In genomic region chr7:120917592-120918461, GRCm38 (mm10) we compare ENCODE assay signal across 8 mouse cellular contexts. TPM values are rescaled to one million over a fixed set of nuclear protein-coding genes. Genes with fewer than 3 reads are reported as not detected.
DNase-seq lines count a peak whose midpoint lies in the region; ATAC-seq and TF ChIP-seq lines count a peak whose summit lies in the region.

TSS of gene Polr3e (plus strand) at chr7:120917744.

- no peak for TF ChIP-seq EP300 in CH12.LX (IDR thresholded peaks at IDR 0.05; ENCODE audit: low read length)
- peak; percentile 69; the same call in 1 of the 2 replicates for TF ChIP-seq EP300 in heart, postnatal 0 days (IDR thresholded peaks at IDR 0.05; ENCODE audit: low read depth)

- dilution Hi-C loops in CH12.LX (cut with MboI; ENCODE audit: extremely low pct_ligation_motif_present, extremely low pct_unique_long_range_greater_than_20kb, low sequenced_read_pairs), result no loop called here

- H3K79me2 ChIP-seq in CH12.LX (replicated peaks; ENCODE audit: control insufficient read depth, extremely low read depth, insufficient read depth, poor library complexity, severe bottlenecking), result peaks cover 27% of the 10 kb centered on the region

- peak within 1 kb of the TSS; percentile 71 to 90 (median 88) for H3K4me3 ChIP-seq in CH12.LX (replicated peaks in 1 of 3; ENCODE audit: low read depth in 2 of 3, low read length in 2 of 3, poor library complexity in 1 of 3)
- peak within 1 kb of the TSS; percentile 98 for H3K4me3 ChIP-seq in forebrain, embryonic 12.5 days (replicated peaks)
- H3K4me3 ChIP-seq in heart, postnatal 0 days (ENCODE audit: low read depth, low read length), result peak within 1 kb of the TSS; percentile 94
- peak within 1 kb of the TSS; percentile 95 for H3K4me3 ChIP-seq in liver, embryonic 16.5 days (ENCODE audit: low read depth, low read length)
- peak within 1 kb of the TSS; percentile 96 for H3K4me3 ChIP-seq in neural tube, embryonic 13.5 days
- peak within 1 kb of the TSS; percentile 98 for H3K4me3 ChIP-seq in testis, adult 2 months (ENCODE audit: control insufficient read depth, low read depth, low read length)

- H3K27me3 ChIP-seq in CH12.LX (replicated peaks), result no peaks in the 10 kb centered on the region
- no peaks in the 10 kb centered on the region for H3K27me3 ChIP-seq in forebrain, embryonic 12.5 days
- H3K27me3 ChIP-seq in heart, postnatal 0 days (ENCODE audit: control insufficient read depth, insufficient read depth, low read length), result no peaks in the 10 kb centered on the region
- H3K27me3 ChIP-seq in liver, embryonic 16.5 days (ENCODE audit: control insufficient read depth, insufficient read depth, low read depth, low read length), result no peaks in the 10 kb centered on the region
- H3K27me3 ChIP-seq in neural tube, embryonic 13.5 days, result no peaks in the 10 kb centered on the region
- no peaks in the 10 kb centered on the region for H3K27me3 ChIP-seq in testis, adult 2 months (ENCODE audit: control insufficient read depth, insufficient read depth, low read length)

- peaks cover 3 to 28% of the 10 kb centered on the region in 2 experiments for H3K36me3 ChIP-seq in CH12.LX (replicated peaks in 1 of 2; ENCODE audit: control insufficient read depth in 1 of 2, insufficient read depth in 1 of 2, low read length in 1 of 2)
- peaks cover 4% of the 10 kb centered on the region for H3K36me3 ChIP-seq in forebrain, embryonic 12.5 days (replicated peaks)
- H3K36me3 ChIP-seq in heart, postnatal 0 days (replicated peaks; ENCODE audit: control insufficient read depth, insufficient read depth, low read length), result no peaks in the 10 kb centered on the region
- H3K36me3 ChIP-seq in liver, embryonic 16.5 days (ENCODE audit: control insufficient read depth, insufficient read depth), result no peaks in the 10 kb centered on the region
- H3K36me3 ChIP-seq in neural tube, embryonic 13.5 days, result no peaks in the 10 kb centered on the region
- no peaks in the 10 kb centered on the region for H3K36me3 ChIP-seq in testis, adult 2 months (ENCODE audit: control insufficient read depth, insufficient read depth, low read length)

- H3K27ac ChIP-seq in CH12.LX (ENCODE audit: insufficient read depth, low read depth), result peak within 1 kb of the TSS; percentile 80
- peak within 1 kb of the TSS; percentile 85 for H3K27ac ChIP-seq in forebrain, embryonic 12.5 days
- peak within 1 kb of the TSS; percentile 87 for H3K27ac ChIP-seq in heart, postnatal 0 days (ENCODE audit: low read depth)
- peak within 1 kb of the TSS; percentile 89 for H3K27ac ChIP-seq in liver, embryonic 16.5 days (ENCODE audit: low read length)
- H3K27ac ChIP-seq in neural tube, embryonic 13.5 days (replicated peaks), result peak within 1 kb of the TSS; percentile 84
- H3K27ac ChIP-seq in testis, adult 2 months (ENCODE audit: control insufficient read depth, insufficient read depth, low read depth, low read length), result peak within 1 kb of the TSS; percentile 95

- ATAC-seq in forebrain, embryonic 12.5 days (ENCODE audit: low FRiP score), result peak; percentile 95
- peak; percentile 95 for ATAC-seq in heart, postnatal 0 days (ENCODE audit: insufficient read depth, low read depth)
- peak; percentile 89 for ATAC-seq in liver, embryonic 16.5 days (ENCODE audit: low read depth)
- ATAC-seq in neural tube, embryonic 13.5 days (ENCODE audit: low read depth), result peak; percentile 95

- under 1% methylated on average over 96 of the region's 102 CpGs for WGBS in forebrain, embryonic 12.5 days
- under 1% methylated on average over 99 of the region's 102 CpGs for WGBS in heart, postnatal 0 days
- WGBS in liver, embryonic 16.5 days (ENCODE audit: insufficient replicate concordance), result under 1% methylated on average over 85 of the region's 102 CpGs
- under 1% methylated on average over 102 of the region's 102 CpGs for WGBS in neural tube, embryonic 13.5 days

- peak in 1 of 2 experiments; percentile 90; a peak in 2 of 4 replicates for TF ChIP-seq CTCF in CH12.LX (conservative IDR thresholded peaks at IDR 0.05 in 1 of 2, IDR thresholded peaks at IDR 0.05 in 1 of 2; ENCODE audit: low read depth in 2 of 2, low read length in 2 of 2)
- peak; percentile 92 for TF ChIP-seq CTCF in heart, postnatal 0 days (IDR thresholded peaks at IDR 0.05; ENCODE audit: low read depth)
- peak; percentile 90 for TF ChIP-seq CTCF in testis, adult 2 months (IDR thresholded peaks at IDR 0.05; ENCODE audit: control insufficient read depth, insufficient read depth, insufficient replicate concordance, low read depth, low read length)

- DNase-seq in CH12.LX (ENCODE audit: extremely low read depth), result peak; percentile 97
- peak; percentile 96 for DNase-seq in c-Kit-positive CD71-positive TER-119-negative erythroid progenitor cells, embryonic 14.5 days (ENCODE audit: low read depth)
- peak; percentile 94 for DNase-seq in heart, postnatal 0 days (ENCODE audit: low spot score)
- DNase-seq in kidney, postnatal 4 days, result peak; percentile 100

- peaks cover 0 to 32% of the 10 kb centered on the region in 2 experiments; a peak in 2 of 4 replicates for H3K4me1 ChIP-seq in CH12.LX (ENCODE audit: control insufficient read depth in 1 of 2, insufficient read depth in 2 of 2)
- peaks cover 14% of the 10 kb centered on the region for H3K4me1 ChIP-seq in forebrain, embryonic 12.5 days
- peaks cover 7% of the 10 kb centered on the region; the same call in 1 of the 2 replicates for H3K4me1 ChIP-seq in heart, postnatal 0 days (ENCODE audit: control insufficient read depth, insufficient read depth)
- peaks cover 18% of the 10 kb centered on the region for H3K4me1 ChIP-seq in liver, embryonic 16.5 days (ENCODE audit: control insufficient read depth, low read depth, low read length)
- peaks cover 23% of the 10 kb centered on the region for H3K4me1 ChIP-seq in neural tube, embryonic 13.5 days (replicated peaks)
- H3K4me1 ChIP-seq in testis, adult 2 months (ENCODE audit: control insufficient read depth, insufficient read depth, low read length), result peaks cover 4% of the 10 kb centered on the region

- no peaks in the 10 kb centered on the region for H3K9me3 ChIP-seq in CH12.LX (replicated peaks; ENCODE audit: low read length)
- no peaks in the 10 kb centered on the region for H3K9me3 ChIP-seq in forebrain, embryonic 12.5 days
- H3K9me3 ChIP-seq in heart, postnatal 0 days (replicated peaks; ENCODE audit: control insufficient read depth, low read length), result no peaks in the 10 kb centered on the region
- H3K9me3 ChIP-seq in liver, embryonic 16.5 days (replicated peaks; ENCODE audit: control insufficient read depth, low read length), result no peaks in the 10 kb centered on the region
- no peaks in the 10 kb centered on the region for H3K9me3 ChIP-seq in neural tube, embryonic 13.5 days

- H3K4me2 ChIP-seq in CH12.LX (ENCODE audit: insufficient read depth, low read depth, poor library complexity, severe bottlenecking), result peak within 1 kb of the TSS; percentile 79
- H3K4me2 ChIP-seq in forebrain, embryonic 12.5 days, result peak within 1 kb of the TSS; percentile 65
- peak within 1 kb of the TSS; percentile 83 for H3K4me2 ChIP-seq in heart, postnatal 0 days (ENCODE audit: low read depth, low read length)
- peak within 1 kb of the TSS; percentile 98 for H3K4me2 ChIP-seq in liver, embryonic 16.5 days (ENCODE audit: low read depth, low read length)
- H3K4me2 ChIP-seq in neural tube, embryonic 13.5 days, result peak within 1 kb of the TSS; percentile 68

- TF ChIP-seq POLR2A in CH12.LX (IDR thresholded peaks at IDR 0.05; ENCODE audit: low read depth, low read length), result peak; percentile 78
- TF ChIP-seq POLR2A in testis, adult 2 months (IDR thresholded peaks at IDR 0.05; ENCODE audit: control insufficient read depth, low read depth, low read length), result peak; percentile 55

- peak within 1 kb of the TSS; percentile 90 for H3K9ac ChIP-seq in CH12.LX (ENCODE audit: insufficient read depth, low read depth)
- H3K9ac ChIP-seq in forebrain, embryonic 12.5 days, result peak within 1 kb of the TSS; percentile 93
- H3K9ac ChIP-seq in heart, postnatal 0 days (replicated peaks; ENCODE audit: low read depth, low read length), result peak within 1 kb of the TSS; percentile 88
- H3K9ac ChIP-seq in liver, embryonic 16.5 days (ENCODE audit: low read depth, low read length), result peak within 1 kb of the TSS; percentile 90
- H3K9ac ChIP-seq in neural tube, embryonic 13.5 days, result peak within 1 kb of the TSS; percentile 93

- TF ChIP-seq RAD21 in CH12.LX (IDR thresholded peaks at IDR 0.05; ENCODE audit: low read depth, low read length), result peak; percentile 62

- in situ Hi-C loops in CH12.LX (cut with MboI; ENCODE audit: low pct_ligation_motif_present, low pct_unique_long_range_greater_than_20kb, low sequenced_read_pairs), result no loop called here

TF ChIP-seq in CH12.LX, 34 proteins besides CTCF, POLR2A, EP300 and RAD21 (continues in another document):
- TF ChIP-seq MEF2A (IDR thresholded peaks at IDR 0.05; ENCODE audit: borderline replicate concordance, low read depth, low read length) (peak; percentile 78; the same call in 1 of the 2 replicates), MAFK (IDR thresholded peaks at IDR 0.05; ENCODE audit: insufficient replicate concordance, low read length) (peak; percentile 93; the same call in 1 of the 2 replicates), HCFC1 (IDR thresholded peaks at IDR 0.05; ENCODE audit: low read depth, low read length) (peak; percentile 71), SMC3 (IDR thresholded peaks at IDR 0.05; ENCODE audit: low read depth, low read length) (peak; percentile 85), NELFE (IDR thresholded peaks at IDR 0.05; ENCODE audit: low read depth, low read length) (peak; percentile 69), CHD2 (IDR thresholded peaks at IDR 0.05; ENCODE audit: low read length) (0 out of 2 replicates have a peak, but pooled peaks have one; percentile 27), ZMIZ1 (IDR thresholded peaks at IDR 0.05; ENCODE audit: low read depth, low read length) (0 out of 2 replicates have a peak, but pooled peaks have one; percentile 30), USF1 (IDR thresholded peaks at IDR 0.05; ENCODE audit: low read depth, low read length) (peak; percentile 79), GABPA (IDR thresholded peaks at IDR 0.05; ENCODE audit: insufficient replicate concordance, low read depth, low read length) (no peak), ZC3H11A (IDR thresholded peaks at IDR 0.05; ENCODE audit: low read depth, low read length) (no peak; the same call in 1 of the 2 replicates), NRF1 (IDR thresholded peaks at IDR 0.05; ENCODE audit: low read depth, low read length) (peak; percentile 65), CHD1 (IDR thresholded peaks at IDR 0.05; ENCODE audit: low read depth, low read length) (no peak)

RNA-seq across cellular contexts. Expression of gene Polr3e, which starts in this region (rescaled TPM):
- total RNA-seq in CH12.LX (2012; rRNA removed) (33.6 and 33.7 TPM in 2 replicates), CH12.LX (2014; rRNA removed) (22.3 and 25.3 TPM in 2 replicates)
- polyA plus RNA-seq in CH12.LX (2012; ENCODE audit: insufficient read length, low read depth), result 38.1 and 38.2 TPM in 2 replicates
- 33.5 and 34.9 TPM in 2 replicates for polyA plus RNA-seq in forebrain, embryonic 12.5 days (2016; fragmentation: Nextera tagmentation; extraction: Ambion mirVana)
- total RNA-seq in heart, postnatal 0 days (2014; rRNA removed; ENCODE audit: low replicate concordance), result 14.5 and 20.6 TPM in 2 replicates
- 11.5 and 12.2 TPM in 2 replicates for polyA plus RNA-seq in heart, postnatal 0 days (2015; fragmentation: Nextera tagmentation; extraction: Ambion mirVana)
- 10.1 and 10.4 TPM in 2 replicates for polyA plus RNA-seq in liver, embryonic 16.5 days (2015; fragmentation: Nextera tagmentation; extraction: Ambion mirVana)
- 21.4 and 24.7 TPM in 2 replicates for polyA plus RNA-seq in neural tube, embryonic 13.5 days (2015; fragmentation: Nextera tagmentation; extraction: Ambion mirVana)
- polyA plus RNA-seq in testis, adult 2 months (2012; rRNA removed), result 25.8 and 26.9 TPM in 2 replicates

Comparison
In these comparisons a context has a peak if more than half of its experiments do, and no peak if none do; other contexts are left out.
1. Peak in every context shown above with its lines: DNase-seq, ATAC-seq, H3K4me3 ChIP-seq and H3K27ac ChIP-seq.